Mouse (Mus musculus) liver, embryonic 15.5 days (tissue): ENCODE data around the gene Lekr1. TPM values are rescaled to one million over a fixed set of nuclear protein-coding genes. Genes with fewer than 3 reads are reported as not detected.

Source experiments
- ATAC-seq: fragments of 200-750 bp; cut with Nextera tagmentation; 2 replicates; pipeline ENCODE4 v1.8.0; 2017; ENCODE audit warnings: moderate number of reproducible peaks, mild to moderate bottlenecking, moderate library complexity; ENCODE audit not compliant: insufficient read depth
- H3K27ac ChIP-seq: fragments of 300-500 bp; sonication (generic); replicated peaks from 2 replicates; pipeline ENCODE4 v1.5.1; 2015; ENCODE audit warnings: mild to moderate bottlenecking, inconsistent platforms
- H3K27me3 ChIP-seq: fragments of 300-500 bp; sonication (generic); 2 replicates; pipeline ENCODE4 v1.6.1; 2015; ENCODE audit warnings: mild to moderate bottlenecking, inconsistent platforms
- H3K36me3 ChIP-seq: fragments of 300-500 bp; sonication (generic); replicated peaks from 2 replicates; pipeline ENCODE4 v1.6.1; 2015; ENCODE audit warnings: moderate library complexity, mild to moderate bottlenecking, inconsistent platforms
- H3K4me1 ChIP-seq: fragments of 300-500 bp; sonication (generic); replicated peaks from 2 replicates; pipeline ENCODE4 v1.6.1; 2015; ENCODE audit warnings: inconsistent platforms
- H3K4me2 ChIP-seq: fragments of 300-500 bp; sonication (generic); 2 replicates; pipeline ENCODE4 v1.6.1; 2015; ENCODE audit warnings: moderate library complexity, mild to moderate bottlenecking, inconsistent platforms
- H3K4me3 ChIP-seq: fragments of 300-500 bp; sonication (generic); replicated peaks from 2 replicates; pipeline ENCODE4 v1.5.1; 2015; ENCODE audit warnings: mild to moderate bottlenecking, inconsistent platforms
- H3K9ac ChIP-seq: fragments of 300-500 bp; sonication (generic); 2 replicates; pipeline ENCODE4 v1.6.1; 2015; ENCODE audit warnings: moderate library complexity, mild to moderate bottlenecking, inconsistent platforms
- H3K9me3 ChIP-seq: fragments of 300-500 bp; sonication (generic); replicated peaks from 2 replicates; pipeline ENCODE4 v1.6.1; 2016; ENCODE audit warnings: inconsistent platforms
- WGBS: fragments of 180-500 bp; shearing (Covaris S2); methylation state at CpG from one replicate; pipeline ENCODE4 v1.1.7; 2015; ENCODE audit warnings: mixed read lengths; ENCODE audit not compliant: insufficient replicate concordance; 5-methylcytosine and 5-hydroxymethylcytosine counted together
- polyA plus RNA-seq: library from polyadenylated mRNA; unstranded; fragments of >200 nt; fragmentation: Nextera tagmentation; extraction: Ambion mirVana; gene quantifications from 2 replicates; pipeline ENCODE4 v1.2.1, GENCODE M21; 2015

Gene Lekr1
- polyA plus RNA-seq, 1 experiment from 2014 or later, result 0.88 TPM

- Histone ChIP-seq H3K4me2 (no peak overlapping the region), H3K9me3 (no peaks in the 10 kb centered on the region), H3K4me1 (no peaks in the 10 kb centered on the region), H3K9ac (no peak overlapping the region), H3K27ac (no peak overlapping the region), H3K36me3 (no peaks in the 10 kb centered on the region), H3K4me3 (no peak overlapping the region), H3K27me3 (no peaks in the 10 kb centered on the region)
- WGBS, result 73% methylated on average over 1 of the region's 1 CpGs
- no peak for ATAC-seq
Measured at GRCm38 (mm10) chr3:65773910-65774309, 107.9 kb downstream of the Lekr1 start.

DNA sequence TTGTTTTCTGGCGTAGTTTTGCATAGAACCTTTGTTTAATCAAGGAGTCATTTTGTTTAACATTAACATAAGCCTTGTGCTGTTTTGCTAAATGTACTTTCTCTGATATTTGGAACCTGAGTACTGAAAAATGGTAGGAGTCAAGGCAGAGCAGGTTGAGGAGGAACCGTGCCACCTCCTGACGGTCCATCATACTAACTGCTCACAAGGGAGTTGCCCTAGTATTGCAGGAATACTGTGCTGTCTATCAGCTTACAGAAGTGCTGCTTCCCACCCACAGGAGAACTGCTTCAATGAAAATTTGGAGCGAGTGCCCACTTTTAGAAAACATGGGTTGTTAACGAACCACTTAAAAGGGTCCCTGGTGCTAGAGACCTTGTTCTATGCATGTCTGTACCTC lies 109.1 kb downstream of the Lekr1 start:
- Histone ChIP-seq H3K27me3 (no peaks in the 10 kb centered on the region), H3K9me3 (no peaks in the 10 kb centered on the region), H3K4me3 (no peak overlapping the region), H3K4me1 (no peaks in the 10 kb centered on the region), H3K9ac (no peak overlapping the region), H3K4me2 (no peak overlapping the region), H3K27ac (no peak overlapping the region), H3K36me3 (no peaks in the 10 kb centered on the region)
- ATAC-seq, result no peak
- 54% methylated on average over 5 of the region's 5 CpGs for WGBS

- Histone ChIP-seq H3K4me3 (no peak overlapping the region), H3K9ac (no peak overlapping the region), H3K4me2 (no peak overlapping the region), H3K4me1 (no peaks in the 10 kb centered on the region), H3K36me3 (no peaks in the 10 kb centered on the region), H3K27me3 (no peaks in the 10 kb centered on the region), H3K9me3 (no peaks in the 10 kb centered on the region), H3K27ac (no peak overlapping the region)
- WGBS, result 48% methylated on average over 5 of the region's 5 CpGs
- no peak for ATAC-seq
Measured at GRCm38 (mm10) chr3:65782246-65782645, 116.2 kb downstream of the Lekr1 start.

DNA sequence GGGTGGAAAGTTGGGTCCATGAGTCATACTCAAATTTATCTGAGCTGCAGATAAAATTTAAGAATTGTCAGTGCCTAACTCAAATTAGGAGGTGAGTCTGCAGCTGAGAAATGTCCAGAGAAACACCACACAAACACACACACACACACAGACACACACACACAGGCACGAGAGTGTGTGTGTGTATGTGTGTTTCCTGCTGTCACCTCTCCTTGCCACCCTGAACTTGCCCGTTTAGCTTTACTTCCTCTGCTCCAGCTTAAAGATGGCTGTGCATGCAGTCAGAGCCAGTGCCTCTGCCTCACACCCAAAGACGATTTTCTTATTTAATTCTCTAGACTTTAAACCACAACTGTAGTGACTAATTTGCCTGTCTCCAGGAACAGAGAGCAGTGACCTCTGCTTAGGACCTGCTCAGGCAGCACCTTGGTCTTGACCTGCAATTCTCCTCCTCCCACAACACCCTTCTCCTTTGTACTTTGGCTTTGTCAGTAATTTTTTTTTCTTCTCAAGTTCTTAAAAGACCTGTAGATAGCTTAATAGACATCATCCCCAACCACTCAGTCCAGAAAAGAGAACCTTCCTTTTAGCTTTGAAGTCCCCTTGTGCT lies 124.2 kb downstream of the Lekr1 start:
- 6% methylated on average over 3 of the region's 3 CpGs for WGBS
- no peaks in the 10 kb centered on the region for H3K4me1 ChIP-seq
- H3K27ac ChIP-seq, result no peak overlapping the region
- H3K4me2 ChIP-seq, result no peak overlapping the region
- no peaks in the 10 kb centered on the region for H3K27me3 ChIP-seq
- no peak overlapping the region for H3K4me3 ChIP-seq
- H3K36me3 ChIP-seq, result no peaks in the 10 kb centered on the region
- no peak for ATAC-seq
- H3K9ac ChIP-seq, result no peak overlapping the region
- no peaks in the 10 kb centered on the region for H3K9me3 ChIP-seq

DNA sequence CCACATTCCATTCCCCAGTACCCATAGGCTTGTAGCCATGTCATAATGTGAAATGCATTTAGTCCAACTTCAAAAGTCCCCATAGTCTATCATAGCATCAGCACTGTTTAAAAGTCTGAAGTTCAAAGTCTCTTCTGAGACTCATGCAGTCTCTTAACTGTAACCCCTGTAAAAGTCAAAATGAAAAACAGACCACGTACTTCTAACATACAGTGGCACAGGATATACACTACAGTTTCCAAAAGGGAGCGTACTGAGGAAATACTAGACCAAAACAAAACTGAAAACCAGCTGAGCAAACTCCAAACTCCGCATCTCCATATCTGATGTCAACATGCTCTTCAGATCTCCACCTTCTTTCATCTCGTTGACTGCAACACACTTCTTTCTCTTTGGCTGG lies 127.5 kb downstream of the Lekr1 start:
- WGBS, result 53% methylated on average over 4 of the region's 4 CpGs
- ATAC-seq, result no peak
- H3K9ac ChIP-seq, result no peak overlapping the region
- no peaks in the 10 kb centered on the region for H3K36me3 ChIP-seq
- H3K27ac ChIP-seq, result no peak overlapping the region
- H3K4me2 ChIP-seq, result no peak overlapping the region
- no peaks in the 10 kb centered on the region for H3K9me3 ChIP-seq
- H3K27me3 ChIP-seq, result no peaks in the 10 kb centered on the region
- no peaks in the 10 kb centered on the region for H3K4me1 ChIP-seq
- H3K4me3 ChIP-seq, result no peak overlapping the region

DNA sequence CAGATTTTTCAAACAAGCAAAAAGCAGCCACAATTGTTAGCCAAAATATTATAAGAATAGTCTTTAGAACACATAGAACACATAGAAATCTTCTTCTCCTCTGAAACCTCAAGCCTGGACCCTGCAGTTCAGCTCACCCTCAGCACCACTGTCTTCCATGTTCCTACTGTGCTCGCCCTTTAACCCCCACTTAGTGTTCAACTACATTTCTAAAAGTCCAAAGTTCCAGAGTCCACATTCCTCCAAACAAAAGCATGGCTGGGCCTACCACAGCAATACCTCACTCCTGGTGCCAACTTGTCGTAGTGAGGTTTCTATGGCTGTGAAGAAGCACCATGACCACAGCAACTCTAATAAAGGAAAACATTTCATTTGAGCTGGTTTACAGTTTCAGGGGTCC lies 128.7 kb downstream of the Lekr1 start:
- H3K27me3 ChIP-seq, result no peaks in the 10 kb centered on the region
- no peak overlapping the region for H3K4me3 ChIP-seq
- 57% methylated on average over 2 of the region's 2 CpGs for WGBS
- no peak for ATAC-seq
- H3K27ac ChIP-seq, result no peak overlapping the region
- no peak overlapping the region for H3K4me2 ChIP-seq
- H3K4me1 ChIP-seq, result no peaks in the 10 kb centered on the region
- no peaks in the 10 kb centered on the region for H3K36me3 ChIP-seq
- no peaks in the 10 kb centered on the region for H3K9me3 ChIP-seq
- no peak overlapping the region for H3K9ac ChIP-seq

DNA sequence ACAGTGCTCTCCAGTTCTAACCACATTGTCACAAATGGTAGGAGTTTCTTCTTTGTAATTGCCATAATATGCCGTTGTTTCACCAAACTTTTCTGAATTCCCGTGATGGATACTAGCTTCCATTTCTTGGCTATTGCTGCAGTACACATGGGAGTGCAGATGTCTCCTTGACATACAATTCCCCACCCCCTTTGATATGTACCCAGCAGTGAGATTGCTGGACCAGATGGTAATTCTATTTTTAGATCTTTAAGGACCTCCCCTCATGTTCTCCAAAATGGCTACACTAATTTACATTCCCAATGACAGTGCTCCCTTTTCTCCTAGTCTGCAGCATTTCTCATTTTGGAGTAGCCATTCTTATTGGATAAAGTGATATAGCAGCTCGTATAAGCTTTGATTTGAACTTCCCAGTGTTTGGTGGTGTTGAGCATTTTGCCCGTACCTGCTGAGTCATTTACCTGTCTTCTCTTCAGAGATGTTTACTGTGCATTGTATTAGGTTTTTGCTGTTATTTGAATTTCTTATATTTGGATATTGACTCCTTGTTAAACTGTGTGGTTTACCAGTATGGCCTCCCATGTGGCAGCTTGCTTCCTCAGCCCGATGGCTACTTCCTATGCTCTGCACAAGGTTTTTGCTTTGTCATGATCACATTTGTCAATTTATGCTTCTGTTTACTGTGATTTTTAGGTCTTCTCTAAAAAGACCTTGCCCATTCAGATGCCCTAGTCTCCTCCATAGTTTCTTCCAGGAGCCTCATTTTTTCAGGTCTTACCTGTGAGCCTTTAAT lies 131.5 kb downstream of the Lekr1 start:
- WGBS, result 58% methylated on average over 5 of the region's 5 CpGs
- no peak overlapping the region for H3K4me3 ChIP-seq
- H3K27ac ChIP-seq, result no peak overlapping the region
- ATAC-seq, result no peak
- H3K9ac ChIP-seq, result no peak overlapping the region
- H3K4me2 ChIP-seq, result no peak overlapping the region
- H3K36me3 ChIP-seq, result no peaks in the 10 kb centered on the region
- no peaks in the 10 kb centered on the region for H3K4me1 ChIP-seq
- no peaks in the 10 kb centered on the region for H3K27me3 ChIP-seq
- H3K9me3 ChIP-seq, result no peaks in the 10 kb centered on the region

- no peak overlapping the region for H3K4me3 ChIP-seq
- H3K9ac ChIP-seq, result no peak overlapping the region
- H3K36me3 ChIP-seq, result no peaks in the 10 kb centered on the region
- H3K4me1 ChIP-seq, result no peaks in the 10 kb centered on the region
- H3K4me2 ChIP-seq, result no peak overlapping the region
- no peak for ATAC-seq
- H3K9me3 ChIP-seq, result no peaks in the 10 kb centered on the region
- WGBS, result 40% methylated on average over 4 of the region's 4 CpGs
- no peak overlapping the region for H3K27ac ChIP-seq
- H3K27me3 ChIP-seq, result no peaks in the 10 kb centered on the region
Measured at GRCm38 (mm10) chr3:65800962-65801361, 134.9 kb downstream of the Lekr1 start.

GRCm38 (mm10) chr3:65802185-65802584 lies 136.2 kb downstream of the Lekr1 start:
- Histone ChIP-seq H3K27ac (no peak overlapping the region), H3K4me2 (no peak overlapping the region), H3K9me3 (no peaks in the 10 kb centered on the region), H3K4me3 (no peak overlapping the region), H3K4me1 (no peaks in the 10 kb centered on the region), H3K36me3 (no peaks in the 10 kb centered on the region), H3K9ac (no peak overlapping the region), H3K27me3 (no peaks in the 10 kb centered on the region)
- no peak for ATAC-seq
- 50% methylated on average over 5 of the region's 5 CpGs for WGBS

- Histone ChIP-seq H3K4me1 (no peaks in the 10 kb centered on the region), H3K4me3 (no peak overlapping the region), H3K9me3 (no peaks in the 10 kb centered on the region), H3K9ac (no peak overlapping the region), H3K4me2 (no peak overlapping the region), H3K27me3 (no peaks in the 10 kb centered on the region), H3K36me3 (no peaks in the 10 kb centered on the region), H3K27ac (no peak overlapping the region)
- ATAC-seq, result no peak
- WGBS, result 45% methylated on average over 5 of the region's 5 CpGs
Measured at GRCm38 (mm10) chr3:65802868-65803267, 136.8 kb downstream of the Lekr1 start.

DNA sequence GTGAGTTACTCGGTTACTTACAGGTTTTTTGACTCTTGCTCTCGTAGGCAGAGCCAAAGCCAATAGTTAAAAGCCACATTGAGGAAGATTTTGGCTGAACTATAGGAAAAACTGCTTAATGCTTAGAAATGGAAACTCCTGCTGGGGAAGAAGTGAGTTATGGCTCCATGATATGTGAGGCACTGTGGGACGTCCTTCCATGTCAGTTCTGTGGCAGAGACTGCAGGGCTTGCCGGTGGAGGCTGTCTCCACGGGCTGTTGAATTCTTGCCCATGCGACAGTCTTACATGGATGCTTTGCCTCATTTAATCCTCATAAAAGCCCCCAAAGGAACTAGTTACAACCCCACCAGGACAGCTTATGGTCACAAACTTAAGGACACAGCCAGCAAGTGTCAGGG lies 148.9 kb downstream of the Lekr1 start:
- no peaks in the 10 kb centered on the region for H3K4me1 ChIP-seq
- H3K4me3 ChIP-seq, result no peak overlapping the region
- H3K27ac ChIP-seq, result no peak overlapping the region
- H3K36me3 ChIP-seq, result no peaks in the 10 kb centered on the region
- 57% methylated on average over 6 of the region's 6 CpGs for WGBS
- H3K27me3 ChIP-seq, result no peaks in the 10 kb centered on the region
- H3K9me3 ChIP-seq, result no peaks in the 10 kb centered on the region
- no peak for ATAC-seq
- H3K9ac ChIP-seq, result no peak overlapping the region
- H3K4me2 ChIP-seq, result no peak overlapping the region

DNA sequence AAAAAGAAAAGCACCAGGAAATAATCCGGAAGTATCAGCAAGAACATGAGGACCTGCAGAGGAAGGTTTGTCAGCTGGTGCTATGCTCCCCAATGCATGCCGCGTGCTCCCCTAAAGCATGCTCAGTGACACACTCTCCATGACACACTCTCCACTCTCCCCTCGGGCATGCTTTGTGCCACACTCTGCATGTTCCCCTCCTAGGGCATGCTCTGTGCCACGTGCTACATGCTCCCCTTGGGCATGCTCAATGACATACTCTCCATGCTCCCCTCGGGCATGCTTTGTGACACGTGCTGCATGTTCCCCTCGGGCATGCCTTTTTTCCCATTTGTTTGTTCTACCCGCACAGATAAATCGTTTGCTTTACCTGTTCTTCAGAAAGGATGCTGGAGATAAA lies 150.0 kb downstream of the Lekr1 start:
- no peaks in the 10 kb centered on the region for H3K9me3 ChIP-seq
- no peaks in the 10 kb centered on the region for H3K4me1 ChIP-seq
- WGBS, result 61% methylated on average over 10 of the region's 10 CpGs
- H3K4me2 ChIP-seq, result no peak overlapping the region
- no peak overlapping the region for H3K4me3 ChIP-seq
- H3K9ac ChIP-seq, result no peak overlapping the region
- no peaks in the 10 kb centered on the region for H3K36me3 ChIP-seq
- H3K27ac ChIP-seq, result no peak overlapping the region
- H3K27me3 ChIP-seq, result no peaks in the 10 kb centered on the region
- ATAC-seq, result no peak
